Mouse (Mus musculus) erythroblast, embryonic 14.5 days (primary cell): ENCODE data around the gene Srsf7.

Source experiments
- GATA1 ChIP-seq: IDR thresholded peaks from 2 replicates; pipeline ENCODE4 v1.6.1; 2012; ENCODE audit warnings: low read length, inconsistent platforms, mixed read lengths
- TAL1 ChIP-seq: IDR thresholded peaks from 3 replicates; pipeline ENCODE4 v1.6.1; 2012; ENCODE audit warnings: low read length, inconsistent platforms, mixed read lengths

DNA sequence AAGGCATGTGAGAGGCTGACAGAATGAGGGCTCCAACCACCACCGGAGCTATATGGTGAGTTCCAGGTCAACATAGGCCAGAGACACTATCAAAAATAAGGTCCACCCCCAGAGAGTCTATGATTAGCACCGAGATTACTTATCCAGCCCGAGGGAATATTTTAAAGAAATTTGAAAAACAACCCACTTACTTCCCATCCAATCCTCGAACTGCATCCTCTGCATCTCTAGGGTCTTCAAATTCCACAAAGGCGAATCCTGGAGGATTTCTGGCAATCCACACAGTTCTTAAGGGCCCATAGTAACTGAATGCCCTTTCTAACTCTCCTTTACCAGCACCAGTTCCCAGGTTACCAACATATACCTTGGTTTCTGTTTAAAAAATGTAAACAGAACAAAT, 1.4 kb downstream of the Srsf7 start:
- TF ChIP-seq GATA1 (no peak), TAL1 (no peak)
